Mouse (Mus musculus): Measurements from ENCODE around the gene Olfr262.
"Not testable (repeated sequence)": the region's sequence is repeated elsewhere in the genome, so short reads cannot be mapped to it uniquely, and the experiment has no call there.

The Olfr262 gene

GRCm38 (mm10) chr19:12241559-12241958 is at the start of gene Olfr262:
Gene Olfr262 (minus strand): TSS chr19:12241659.
- no peak for DNase-seq (ENCODE audit: low spot score in 2 of 2)

- DNase-seq (ENCODE audit: low spot score in 2 of 2), result no peak
These were observed 38.1 kb upstream of the Olfr262 start, which contains the start of gene Olfr1434 for GRCm38 (mm10) chr19:12279554-12279953. Gene Olfr1434 (plus strand): TSS chr19:12279854.

DNA sequence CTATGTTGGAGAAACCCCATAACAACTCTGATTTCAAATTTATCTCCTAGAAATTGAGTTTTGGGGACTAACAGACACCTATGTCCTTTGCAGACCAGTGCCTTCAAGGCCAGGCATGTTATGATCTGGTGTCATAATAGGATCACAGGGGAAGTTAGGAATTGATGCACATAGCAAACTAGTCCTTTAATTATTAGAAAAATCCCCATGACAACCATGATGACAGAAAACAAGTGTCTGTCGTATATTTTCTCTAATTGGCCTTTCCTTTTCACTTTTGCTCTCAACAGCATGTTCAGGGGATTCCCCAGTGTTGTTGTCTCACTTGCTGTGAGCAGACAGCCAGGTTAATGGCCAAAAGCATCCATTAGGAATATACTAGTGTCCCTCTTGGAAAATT is 19.3 kb upstream of the Olfr262 start, which contains the start of gene Olfr235:
TSS of gene Olfr235 (plus strand) at position 301 of the 400 bp plus-strand sequence.
- DNase-seq (ENCODE audit: low spot score in 2 of 2), result no peak

DNA sequence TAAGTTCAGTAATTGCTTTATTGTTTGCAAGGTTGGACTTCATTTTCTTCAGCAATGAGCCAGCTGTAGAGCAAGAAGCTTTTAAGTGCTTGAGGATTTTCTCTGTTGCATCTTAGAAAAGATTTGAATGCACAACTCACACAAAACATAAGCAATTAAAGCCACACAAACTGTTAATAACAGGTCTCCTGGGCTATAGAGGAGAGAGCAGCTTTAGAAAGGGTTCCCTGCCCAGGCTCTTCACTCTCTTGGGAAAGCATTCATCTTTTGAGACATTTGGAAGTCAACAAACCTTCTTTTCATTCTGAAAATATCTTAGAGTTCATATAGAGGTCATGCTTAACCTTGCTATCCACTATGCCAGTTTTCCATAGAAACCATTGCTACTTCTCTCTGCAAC is 9.0 kb downstream of the Olfr262 start, which contains the start of gene Olfr1432:
TSS of gene Olfr1432 (minus strand) at position 101 of the 400 bp plus-strand sequence.
- DNase-seq (ENCODE audit: low spot score in 2 of 2), result not testable (repeated sequence)

DNA sequence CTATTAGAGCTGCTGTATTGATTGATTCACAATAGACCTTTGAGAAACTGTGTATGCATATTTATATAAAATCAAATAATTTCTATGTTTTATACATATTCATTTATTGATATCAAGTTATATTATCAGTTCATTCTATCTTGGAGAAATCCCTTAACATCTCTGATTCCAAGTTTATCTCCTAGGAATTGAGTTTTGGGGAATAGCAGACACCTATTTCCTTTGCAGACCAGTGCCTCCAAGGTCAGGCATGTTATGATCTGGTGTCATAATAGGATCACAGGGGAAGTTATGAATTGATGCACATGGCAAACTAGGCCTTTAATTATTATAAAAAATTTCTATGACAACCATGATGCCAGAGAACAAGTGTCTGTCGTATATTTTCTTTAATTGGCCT is 41.1 kb downstream of the Olfr262 start, which contains the start of gene Olfr1431:
TSS of gene Olfr1431 (plus strand) at position 301 of the 400 bp plus-strand sequence.
- no peak for DNase-seq (ENCODE audit: low spot score in 2 of 2)

GRCm38 (mm10) chr19:12199076-12199475 is 42.4 kb downstream of the Olfr262 start:
- DNase-seq (ENCODE audit: low spot score in 2 of 2), result not testable (repeated sequence)

Measured in spleen, postnatal 10 days (tissue).